Mouse (Mus musculus): ENCODE data around the gene Mak. TPM values are rescaled to one million over a fixed set of nuclear protein-coding genes. Genes with fewer than 3 reads are reported as not detected.

Gene Mak
- polyA plus RNA-seq, 1 experiment from 2014 or later: 0.30 TPM

DNA sequence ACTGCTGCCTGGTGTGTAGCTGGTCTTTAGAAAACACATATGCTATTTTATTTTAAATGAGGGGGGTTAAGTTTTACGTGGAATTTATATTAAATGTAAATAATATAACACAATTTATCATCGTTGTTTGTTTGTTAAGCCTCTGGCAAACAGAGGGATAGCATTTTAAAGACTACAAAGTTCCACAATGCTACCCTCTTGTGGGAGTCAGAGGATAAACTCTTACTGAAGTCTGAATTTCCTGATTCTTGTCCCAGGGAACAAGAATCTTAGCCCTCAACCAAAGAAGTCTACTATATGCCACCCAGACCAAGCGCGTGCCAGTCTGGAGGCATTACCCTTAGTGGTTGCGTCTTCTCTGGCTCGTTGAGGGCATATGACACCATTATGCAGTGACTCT lies 32.2 kb downstream of the Mak start:
- H3K9ac ChIP-seq (ENCODE audit: low read depth, low read length): no peak overlapping the region
- H3K9me3 ChIP-seq (replicated peaks; ENCODE audit: control insufficient read depth, low read length): no peaks in the 10 kb centered on the region
- no peak overlapping the region for H3K4me3 ChIP-seq (ENCODE audit: low read depth, low read length)
- no peaks in the 10 kb centered on the region for H3K36me3 ChIP-seq (ENCODE audit: control insufficient read depth, insufficient read depth, low read length)
- no peak overlapping the region for H3K27ac ChIP-seq (ENCODE audit: low read depth, low read length)
- no peak for ATAC-seq (replicated peaks; ENCODE audit: insufficient number of reproducible peaks, low FRiP score, low TSS enrichment)
- 80% methylated on average over 6 of the region's 6 CpGs for WGBS (ENCODE audit: insufficient replicate concordance)
- H3K4me2 ChIP-seq: no peak overlapping the region
- no peaks in the 10 kb centered on the region for H3K27me3 ChIP-seq (ENCODE audit: control insufficient read depth, insufficient read depth, low read length)
- H3K4me1 ChIP-seq (ENCODE audit: control insufficient read depth, insufficient read depth, low read length): no peaks in the 10 kb centered on the region

DNA sequence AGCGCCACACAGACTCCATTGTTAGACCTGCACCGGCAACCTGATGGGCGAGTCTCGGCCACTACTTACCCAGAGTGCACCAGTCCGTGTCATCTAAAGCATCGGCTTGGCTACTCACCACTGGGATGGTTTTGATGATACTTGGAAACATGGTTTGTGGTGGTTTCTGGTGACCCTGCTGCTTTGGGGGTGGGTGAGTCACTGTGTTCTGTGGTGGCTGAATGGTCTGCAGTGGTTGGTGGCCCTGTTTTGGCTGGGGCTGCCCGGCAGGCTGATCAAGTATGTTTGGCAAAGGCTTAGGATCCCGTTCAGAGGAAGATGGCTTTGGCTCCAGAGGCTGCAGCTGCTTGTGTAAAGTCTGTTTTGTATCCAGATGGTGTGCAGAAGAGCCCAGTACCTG lies 33.6 kb downstream of the Mak start:
- Histone ChIP-seq H3K9me3 (replicated peaks; ENCODE audit: control insufficient read depth, low read length) (no peaks in the 10 kb centered on the region), H3K27me3 (ENCODE audit: control insufficient read depth, insufficient read depth, low read length) (no peaks in the 10 kb centered on the region), H3K4me3 (ENCODE audit: low read depth, low read length) (no peak overlapping the region), H3K36me3 (ENCODE audit: control insufficient read depth, insufficient read depth, low read length) (no peaks in the 10 kb centered on the region), H3K4me2 (no peak overlapping the region), H3K9ac (ENCODE audit: low read depth, low read length) (no peak overlapping the region), H3K4me1 (ENCODE audit: control insufficient read depth, insufficient read depth, low read length) (no peaks in the 10 kb centered on the region), H3K27ac (ENCODE audit: low read depth, low read length) (no peak overlapping the region)
- WGBS (ENCODE audit: insufficient replicate concordance): 84% methylated on average over 8 of the region's 8 CpGs
- ATAC-seq (replicated peaks; ENCODE audit: insufficient number of reproducible peaks, low FRiP score, low TSS enrichment): no peak

DNA sequence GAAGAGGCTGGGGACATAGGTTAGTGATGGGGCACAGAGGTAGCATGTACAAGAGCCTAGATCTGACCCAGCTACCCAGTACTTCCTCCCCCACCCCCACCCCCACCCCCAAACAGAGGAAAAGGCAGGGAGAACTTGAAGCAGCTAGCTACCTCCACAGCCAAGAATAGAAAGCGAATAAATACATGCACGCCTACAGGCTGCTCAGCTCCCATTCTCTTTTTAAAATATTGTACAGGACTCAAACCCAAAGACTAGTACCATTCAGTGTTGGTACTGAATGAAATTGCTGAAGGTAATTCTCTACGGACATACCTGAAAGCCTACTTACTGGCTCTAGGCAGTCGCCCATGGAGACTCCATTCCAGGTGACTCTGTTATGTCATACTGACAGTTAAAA lies 37.0 kb downstream of the Mak start:
- H3K4me1 ChIP-seq (ENCODE audit: control insufficient read depth, insufficient read depth, low read length): no peaks in the 10 kb centered on the region
- no peak overlapping the region for H3K9ac ChIP-seq (ENCODE audit: low read depth, low read length)
- H3K27ac ChIP-seq (ENCODE audit: low read depth, low read length): no peak overlapping the region
- no peaks in the 10 kb centered on the region for H3K27me3 ChIP-seq (ENCODE audit: control insufficient read depth, insufficient read depth, low read length)
- no peak for ATAC-seq (replicated peaks; ENCODE audit: insufficient number of reproducible peaks, low FRiP score, low TSS enrichment)
- no peaks in the 10 kb centered on the region for H3K36me3 ChIP-seq (ENCODE audit: control insufficient read depth, insufficient read depth, low read length)
- WGBS (ENCODE audit: insufficient replicate concordance): 88% methylated on average over 4 of the region's 4 CpGs
- H3K4me3 ChIP-seq (ENCODE audit: low read depth, low read length): no peak overlapping the region
- H3K4me2 ChIP-seq: no peak overlapping the region
- H3K9me3 ChIP-seq (replicated peaks; ENCODE audit: control insufficient read depth, low read length): no peaks in the 10 kb centered on the region

DNA sequence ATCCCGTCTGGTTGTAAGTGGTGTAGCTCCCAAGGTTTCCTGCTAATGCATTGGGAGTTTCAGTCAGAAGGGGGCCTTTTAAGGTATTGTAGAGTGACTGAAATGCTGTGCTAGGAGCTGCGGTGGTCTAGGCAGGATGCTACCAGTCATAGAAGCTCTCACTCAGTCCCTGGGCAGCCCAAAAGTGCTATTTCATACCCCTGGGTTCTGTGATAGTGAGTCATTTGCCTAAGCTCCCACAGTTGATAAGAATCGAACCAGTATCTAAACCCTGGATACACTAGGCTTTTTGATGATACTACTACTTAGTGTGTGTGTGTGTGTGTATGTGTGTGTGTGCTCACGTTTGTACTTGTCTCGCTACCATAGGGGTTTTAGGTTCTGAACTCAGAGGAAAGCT lies 49.4 kb downstream of the Mak start:
- 54% methylated on average over 5 of the region's 5 CpGs for WGBS (ENCODE audit: insufficient replicate concordance)
- no peak for ATAC-seq (replicated peaks; ENCODE audit: insufficient number of reproducible peaks, low FRiP score, low TSS enrichment)
- H3K9ac ChIP-seq (ENCODE audit: low read depth, low read length): no peak overlapping the region
- H3K4me1 ChIP-seq (ENCODE audit: control insufficient read depth, insufficient read depth, low read length): no peaks in the 10 kb centered on the region
- H3K36me3 ChIP-seq (ENCODE audit: control insufficient read depth, insufficient read depth, low read length): no peaks in the 10 kb centered on the region
- H3K9me3 ChIP-seq (replicated peaks; ENCODE audit: control insufficient read depth, low read length): no peaks in the 10 kb centered on the region
- no peak overlapping the region for H3K27ac ChIP-seq (ENCODE audit: low read depth, low read length)
- H3K4me3 ChIP-seq (ENCODE audit: low read depth, low read length): no peak overlapping the region
- H3K4me2 ChIP-seq: no peak overlapping the region
- no peaks in the 10 kb centered on the region for H3K27me3 ChIP-seq (ENCODE audit: control insufficient read depth, insufficient read depth, low read length)

DNA sequence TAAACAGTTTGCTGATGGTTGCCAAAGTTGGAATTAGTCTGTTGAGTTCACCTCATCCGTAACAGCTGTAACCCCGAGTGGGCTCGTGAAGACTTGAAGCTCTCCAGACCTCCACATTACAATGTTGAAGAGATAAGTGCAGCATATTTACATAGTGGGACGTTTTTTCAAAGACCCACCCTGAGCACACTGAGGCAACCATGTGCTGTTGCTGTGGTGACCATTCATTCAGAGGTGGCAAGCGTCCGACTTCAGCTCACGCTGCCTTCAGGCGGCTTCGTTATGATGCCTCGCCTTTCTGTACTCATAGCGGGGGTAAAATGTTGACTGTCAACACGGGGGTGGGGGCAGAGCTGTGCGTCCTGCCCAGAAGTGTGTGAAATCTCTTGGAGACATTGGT lies 57.4 kb downstream of the Mak start:
- ATAC-seq (replicated peaks; ENCODE audit: insufficient number of reproducible peaks, low FRiP score, low TSS enrichment): no peak
- WGBS (ENCODE audit: insufficient replicate concordance): 69% methylated on average over 13 of the region's 13 CpGs
- Histone ChIP-seq H3K36me3 (ENCODE audit: control insufficient read depth, insufficient read depth, low read length) (peaks cover 14% of the 10 kb centered on the region), H3K27ac (ENCODE audit: low read depth, low read length) (no peak overlapping the region), H3K4me2 (no peak overlapping the region; the same call in 1 of the 2 replicates), H3K27me3 (ENCODE audit: control insufficient read depth, insufficient read depth, low read length) (no peaks in the 10 kb centered on the region), H3K4me1 (ENCODE audit: control insufficient read depth, insufficient read depth, low read length) (peaks cover 16% of the 10 kb centered on the region), H3K4me3 (ENCODE audit: low read depth, low read length) (no peak overlapping the region), H3K9ac (ENCODE audit: low read depth, low read length) (no peak overlapping the region), H3K9me3 (replicated peaks; ENCODE audit: control insufficient read depth, low read length) (no peaks in the 10 kb centered on the region)

DNA sequence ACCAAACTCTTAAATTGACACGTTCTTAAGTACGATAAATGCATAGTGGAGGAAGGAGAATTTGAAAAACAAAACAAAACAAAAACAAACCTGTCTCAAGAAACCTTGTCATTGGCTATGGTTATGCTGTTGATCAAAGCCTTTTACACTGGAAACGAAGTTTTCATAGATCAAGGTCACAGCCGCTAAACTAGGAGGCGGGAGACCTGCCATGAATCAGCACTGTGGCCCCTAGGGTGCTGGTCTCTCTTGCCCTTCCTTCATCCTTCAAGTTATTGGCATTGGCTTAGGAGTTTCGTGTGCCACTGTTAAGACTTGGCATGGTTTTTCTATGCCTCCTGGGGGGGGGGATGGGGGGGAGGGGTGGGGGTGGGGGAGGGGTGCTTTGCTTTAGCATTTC lies 57.9 kb downstream of the Mak start:
- Histone ChIP-seq H3K4me2 (peak overlapping the region; percentile 52; the same call in 1 of the 2 replicates), H3K9me3 (replicated peaks; ENCODE audit: control insufficient read depth, low read length) (no peaks in the 10 kb centered on the region), H3K9ac (ENCODE audit: low read depth, low read length) (no peak overlapping the region), H3K36me3 (ENCODE audit: control insufficient read depth, insufficient read depth, low read length) (peaks cover 14% of the 10 kb centered on the region), H3K27me3 (ENCODE audit: control insufficient read depth, insufficient read depth, low read length) (no peaks in the 10 kb centered on the region), H3K4me3 (ENCODE audit: low read depth, low read length) (no peak overlapping the region), H3K4me1 (ENCODE audit: control insufficient read depth, insufficient read depth, low read length) (peaks cover 19% of the 10 kb centered on the region), H3K27ac (ENCODE audit: low read depth, low read length) (no peak overlapping the region)
- 81% methylated on average over 6 of the region's 6 CpGs for WGBS (ENCODE audit: insufficient replicate concordance)
- ATAC-seq (replicated peaks; ENCODE audit: insufficient number of reproducible peaks, low FRiP score, low TSS enrichment): no peak

DNA sequence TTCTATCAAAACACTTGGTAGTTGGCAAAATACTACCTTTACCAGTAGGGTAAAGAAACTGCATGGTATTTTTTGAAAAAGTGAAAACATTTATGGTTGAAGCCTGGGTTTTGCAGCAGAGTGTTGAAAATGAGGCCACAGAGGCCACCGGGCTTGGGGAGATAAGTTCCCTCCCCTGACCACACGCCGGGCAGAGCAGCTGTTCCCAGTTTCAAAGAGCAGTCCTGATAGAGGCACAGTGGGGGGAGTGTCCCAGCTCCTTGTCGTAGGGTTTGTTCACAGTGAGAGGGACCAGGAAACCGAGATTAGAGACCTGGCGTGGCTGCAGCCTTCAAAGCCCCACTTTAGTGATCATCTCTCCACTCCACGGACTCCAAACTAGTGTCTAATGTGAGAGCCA lies 59.0 kb downstream of the Mak start:
- no peak for ATAC-seq (replicated peaks; ENCODE audit: insufficient number of reproducible peaks, low FRiP score, low TSS enrichment)
- Histone ChIP-seq H3K27me3 (ENCODE audit: control insufficient read depth, insufficient read depth, low read length) (no peaks in the 10 kb centered on the region), H3K27ac (ENCODE audit: low read depth, low read length) (peak overlapping the region; percentile 83), H3K36me3 (ENCODE audit: control insufficient read depth, insufficient read depth, low read length) (peaks cover 14% of the 10 kb centered on the region), H3K4me2 (peak overlapping the region; percentile 52), H3K9me3 (replicated peaks; ENCODE audit: control insufficient read depth, low read length) (no peaks in the 10 kb centered on the region), H3K4me1 (ENCODE audit: control insufficient read depth, insufficient read depth, low read length) (peaks cover 21% of the 10 kb centered on the region), H3K4me3 (ENCODE audit: low read depth, low read length) (0 out of 2 replicates have a peak overlapping the region, but pooled peaks have one; percentile 13), H3K9ac (ENCODE audit: low read depth, low read length) (no peak overlapping the region; the same call in 1 of the 2 replicates)
- WGBS (ENCODE audit: insufficient replicate concordance): 17% methylated on average over 7 of the region's 7 CpGs

DNA sequence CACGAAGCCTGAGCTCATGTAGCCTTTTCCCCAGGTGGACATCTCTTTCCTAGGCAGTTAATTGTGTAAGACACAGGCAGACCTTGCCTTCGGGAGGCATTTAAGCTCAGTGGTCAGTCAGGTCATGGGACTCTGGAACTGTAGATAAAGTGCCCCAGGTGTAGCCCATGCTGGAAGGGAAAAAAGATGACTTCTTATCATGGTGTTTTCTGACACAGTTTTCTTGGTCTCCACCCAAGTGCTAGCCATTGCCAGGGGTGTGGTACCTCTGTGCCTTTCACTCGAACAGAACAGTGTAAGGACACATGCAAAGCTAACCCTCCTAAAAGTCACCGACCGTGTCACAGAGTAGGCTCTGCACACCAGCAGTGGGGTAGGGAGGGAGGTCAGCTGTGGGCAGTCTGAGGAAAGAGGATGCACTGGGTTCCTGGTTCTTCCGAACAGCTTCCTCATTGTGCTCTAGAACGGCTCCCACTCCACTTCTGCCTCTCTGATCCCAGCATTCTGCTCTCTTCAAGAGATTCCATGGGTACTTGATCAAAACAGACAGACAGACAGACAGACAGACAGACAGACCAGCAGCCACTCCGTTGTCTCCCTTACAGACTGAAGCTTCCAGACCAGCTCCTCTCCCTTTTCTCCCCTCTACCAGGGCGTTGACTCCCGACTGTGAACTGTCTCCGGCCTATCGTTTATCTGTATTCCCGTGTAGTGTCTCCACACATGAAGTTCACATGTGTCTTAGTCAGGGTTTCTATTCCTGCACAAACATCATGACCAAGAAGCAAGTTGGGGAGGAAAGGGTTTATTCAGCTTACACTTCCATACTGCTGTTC lies 60.5 kb downstream of the Mak start:
- Histone ChIP-seq H3K27me3 (ENCODE audit: control insufficient read depth, insufficient read depth, low read length) (no peaks in the 10 kb centered on the region), H3K27ac (ENCODE audit: low read depth, low read length) (peak overlapping the region; percentile 83), H3K9ac (ENCODE audit: low read depth, low read length) (0 out of 2 replicates have a peak overlapping the region, but pooled peaks have one; percentile 46), H3K9me3 (replicated peaks; ENCODE audit: control insufficient read depth, low read length) (no peaks in the 10 kb centered on the region), H3K36me3 (ENCODE audit: control insufficient read depth, insufficient read depth, low read length) (peaks cover 14% of the 10 kb centered on the region), H3K4me2 (peak overlapping the region; percentile 83), H3K4me1 (ENCODE audit: control insufficient read depth, insufficient read depth, low read length) (peaks cover 25% of the 10 kb centered on the region), H3K4me3 (ENCODE audit: low read depth, low read length) (peak overlapping the region; percentile 72; the same call in 1 of the 2 replicates)
- WGBS (ENCODE audit: insufficient replicate concordance): 74% methylated on average over 13 of the region's 13 CpGs
- peak; percentile 32; the same call in 1 of the 2 replicates for ATAC-seq (replicated peaks; ENCODE audit: insufficient number of reproducible peaks, low FRiP score, low TSS enrichment)

DNA sequence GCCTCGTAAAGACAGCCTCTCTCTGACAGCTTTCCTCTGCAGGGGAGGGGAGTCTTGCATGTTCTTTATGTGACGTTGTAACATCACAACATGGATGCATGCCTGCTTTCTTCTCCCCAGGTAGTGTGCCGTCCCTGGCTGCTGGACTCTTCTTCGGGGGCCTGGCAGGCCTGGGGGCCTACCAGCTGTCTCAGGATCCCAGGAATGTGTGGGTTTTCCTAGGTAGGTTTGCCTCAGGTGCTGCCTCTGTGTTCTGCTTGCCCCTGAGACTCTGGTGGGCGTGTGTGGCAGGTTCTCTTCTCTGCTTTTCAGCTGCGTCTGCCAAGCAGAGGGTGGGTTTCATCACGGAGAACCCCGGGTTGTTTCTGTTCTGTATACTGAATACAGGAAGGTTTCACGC lies 61.3 kb downstream of the Mak start:
- Histone ChIP-seq H3K36me3 (ENCODE audit: control insufficient read depth, insufficient read depth, low read length) (peaks cover 10% of the 10 kb centered on the region), H3K27ac (ENCODE audit: low read depth, low read length) (peak overlapping the region; percentile 83), H3K4me2 (peak overlapping the region; percentile 83), H3K4me1 (ENCODE audit: control insufficient read depth, insufficient read depth, low read length) (peaks cover 25% of the 10 kb centered on the region), H3K4me3 (ENCODE audit: low read depth, low read length) (peak overlapping the region; percentile 72), H3K27me3 (ENCODE audit: control insufficient read depth, insufficient read depth, low read length) (no peaks in the 10 kb centered on the region), H3K9ac (ENCODE audit: low read depth, low read length) (peak overlapping the region; percentile 56), H3K9me3 (replicated peaks; ENCODE audit: control insufficient read depth, low read length) (no peaks in the 10 kb centered on the region)
- no peak for ATAC-seq (replicated peaks; ENCODE audit: insufficient number of reproducible peaks, low FRiP score, low TSS enrichment)
- WGBS (ENCODE audit: insufficient replicate concordance): 79% methylated on average over 9 of the region's 9 CpGs

Data from heart, embryonic 11.5 days (tissue).